Mouse (Mus musculus): ENCODE measurements at regions not wholly inside any gene's neighbourhood (a gene's known extent, or its start where the extent isn't known, plus 50 kb on each side); places are given as distances from the start of the nearest gene placed in this dataset.

DNA sequence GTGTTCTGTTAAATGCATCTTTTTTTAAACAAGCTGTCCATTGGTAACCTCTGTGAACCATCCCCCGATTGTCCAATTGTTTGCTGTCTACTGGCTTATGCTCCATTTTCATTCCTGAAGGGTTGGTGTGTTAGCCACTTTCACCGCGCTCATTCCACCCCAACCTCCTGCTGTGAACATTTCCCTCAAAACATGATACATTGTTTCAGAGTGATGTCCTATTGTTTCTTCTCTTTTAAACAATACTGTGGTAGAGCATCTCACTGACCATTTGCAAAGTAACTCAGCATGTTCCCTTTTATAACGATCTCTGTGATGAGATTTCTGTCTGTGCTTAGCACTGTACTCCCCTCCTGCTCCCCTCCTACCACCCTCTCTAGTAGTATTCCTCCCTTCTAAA lies 240.1 kb downstream of the Irs2 start:
- DNase-seq (ENCODE audit: low spot score in 2 of 2), result no peak

DNA sequence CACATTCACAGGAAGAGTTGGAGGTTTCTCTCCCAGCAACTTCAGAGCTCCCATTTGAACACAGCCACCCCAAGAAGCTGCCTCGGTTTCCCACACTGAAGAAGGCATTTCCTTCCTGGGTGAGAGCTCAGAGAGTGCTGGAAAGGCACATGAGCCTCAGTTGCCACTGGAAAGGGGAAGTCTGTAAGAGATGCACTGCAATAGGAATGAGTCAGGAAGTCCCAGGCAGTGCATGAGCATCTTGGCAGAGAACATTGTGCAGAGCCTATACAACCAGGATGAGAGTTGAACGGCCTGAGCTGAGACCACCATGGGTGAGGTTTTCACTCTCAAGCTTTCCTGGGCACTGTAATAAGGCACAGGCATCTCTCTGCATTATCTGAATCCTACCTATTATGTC lies 244.4 kb downstream of the Irs2 start:
- DNase-seq (ENCODE audit: low spot score in 2 of 2), result no peak

DNA sequence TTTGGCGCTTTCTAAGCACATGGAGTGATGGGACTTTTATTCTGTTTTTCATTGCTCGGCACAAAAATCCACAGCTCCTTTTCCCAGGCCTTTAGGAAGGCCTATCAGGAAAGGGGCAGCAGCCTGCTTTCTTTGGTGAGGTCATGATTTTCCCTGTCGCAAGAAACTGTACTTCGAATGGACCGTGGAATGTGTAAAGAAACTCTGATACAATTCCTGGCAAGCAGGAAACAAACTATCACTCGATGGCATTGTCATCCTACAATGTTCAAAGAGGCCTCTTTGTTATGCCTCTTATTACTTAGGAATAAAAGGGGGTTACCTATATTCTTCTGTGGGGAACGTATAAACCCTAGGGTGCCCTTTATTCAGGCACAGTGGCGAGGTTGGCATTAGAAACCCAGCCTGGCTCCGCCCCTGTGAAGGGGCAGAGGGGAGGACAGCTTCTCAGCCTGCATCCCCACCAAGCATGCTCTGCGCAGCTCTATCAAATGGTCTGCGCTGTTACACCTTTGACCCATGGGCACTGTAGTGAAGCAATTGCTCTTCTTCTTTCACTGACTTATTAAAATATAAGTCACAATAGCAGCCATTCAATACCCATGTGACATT lies 246.5 kb downstream of the Irs2 start:
- DNase-seq (ENCODE audit: low spot score in 2 of 2), result no peak

DNA sequence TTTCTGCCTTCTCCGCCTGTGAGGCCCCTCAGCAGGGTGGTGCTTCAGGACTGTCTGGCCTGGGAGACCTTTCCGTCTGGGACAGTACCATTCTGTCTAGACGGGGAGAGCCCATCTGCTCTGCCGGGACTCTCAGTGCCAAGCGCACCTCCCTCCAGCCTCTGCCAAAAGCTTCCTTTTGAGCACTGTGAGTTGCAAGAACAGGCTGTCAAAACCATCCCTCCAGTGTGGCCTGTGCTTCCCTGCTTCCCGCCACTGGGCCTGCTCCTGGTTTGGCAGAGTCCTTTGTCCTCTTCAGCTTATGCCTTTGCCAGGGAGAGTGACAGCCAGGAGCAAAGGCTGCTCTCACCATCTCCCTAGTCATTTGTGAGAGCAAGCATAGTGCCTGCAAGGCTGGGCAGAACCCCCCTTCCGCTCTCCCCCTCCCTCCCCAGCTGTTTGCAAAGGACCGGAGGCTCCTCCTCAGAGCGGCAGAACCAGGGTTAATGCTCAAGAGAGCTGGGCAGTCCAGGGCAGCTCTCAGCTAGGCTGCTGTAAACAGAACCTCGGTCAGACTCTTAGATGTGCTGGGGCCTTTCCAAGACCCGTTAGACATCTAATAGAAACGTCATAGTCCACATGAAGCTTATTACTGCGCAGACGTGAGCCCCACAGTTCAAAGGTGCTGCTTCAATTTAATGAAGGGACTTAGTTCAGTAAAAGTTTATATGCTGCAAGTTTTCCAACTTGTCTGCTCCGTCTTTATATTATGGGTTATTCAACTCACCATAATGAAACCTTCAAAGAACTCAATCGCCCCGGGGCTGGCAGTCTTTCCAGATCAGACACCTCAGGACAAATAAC lies 247.2 kb downstream of the Irs2 start:
- DNase-seq (ENCODE audit: low spot score in 2 of 2), result no peak

DNA sequence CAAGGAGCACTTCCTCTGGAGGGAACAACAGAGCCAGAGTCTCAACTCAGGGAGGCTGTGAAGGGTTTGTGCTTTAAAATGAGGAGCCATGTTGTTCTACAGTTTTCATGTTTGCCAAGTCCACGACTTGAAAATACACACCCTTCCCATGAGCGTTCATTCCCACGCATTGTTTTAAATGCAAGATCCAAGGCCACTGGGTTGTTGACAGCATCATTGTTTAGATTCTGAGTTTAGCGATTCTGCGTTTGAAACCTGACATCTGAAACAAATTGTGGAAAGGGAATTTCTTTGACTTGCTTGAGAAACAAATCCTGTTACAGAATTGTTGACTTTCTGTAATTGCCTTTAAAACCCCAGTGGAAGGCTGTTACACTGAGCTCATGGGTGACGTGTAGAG lies 248.0 kb downstream of the Irs2 start:
- DNase-seq (ENCODE audit: low spot score in 2 of 2), result no peak

GRCm38 (mm10) chr8:10758151-10758550 lies 250.1 kb downstream of the Irs2 start:
- no peak for DNase-seq (ENCODE audit: low spot score in 2 of 2)

DNA sequence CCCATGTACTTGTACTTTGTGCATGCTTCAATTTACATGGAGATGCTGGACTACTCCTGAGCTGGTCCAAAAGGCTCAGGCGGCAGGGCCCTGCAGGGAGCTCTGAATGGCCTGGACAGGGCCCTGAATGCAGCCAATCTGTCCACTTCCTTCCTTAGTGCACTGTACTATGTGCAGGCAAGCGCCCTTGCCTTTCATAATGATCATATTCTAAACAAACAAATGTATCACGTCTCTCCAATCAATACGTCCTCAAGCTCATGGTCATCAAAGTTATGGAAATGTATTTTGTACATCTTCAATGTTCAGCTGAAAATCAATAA lies 253.3 kb downstream of the Irs2 start:
- DNase-seq (ENCODE audit: low spot score in 2 of 2), result no peak

GRCm38 (mm10) chr8:10754232-10754985 lies 253.8 kb downstream of the Irs2 start:
- no peak for DNase-seq (ENCODE audit: low spot score in 2 of 2)

- no peak for DNase-seq (ENCODE audit: low spot score in 2 of 2)
Measured at GRCm38 (mm10) chr8:10753056-10753455, 255.2 kb downstream of the Irs2 start.

GRCm38 (mm10) chr8:10747150-10747549 lies 261.1 kb downstream of the Irs2 start:
- DNase-seq (ENCODE audit: low spot score in 2 of 2), result no peak

DNA sequence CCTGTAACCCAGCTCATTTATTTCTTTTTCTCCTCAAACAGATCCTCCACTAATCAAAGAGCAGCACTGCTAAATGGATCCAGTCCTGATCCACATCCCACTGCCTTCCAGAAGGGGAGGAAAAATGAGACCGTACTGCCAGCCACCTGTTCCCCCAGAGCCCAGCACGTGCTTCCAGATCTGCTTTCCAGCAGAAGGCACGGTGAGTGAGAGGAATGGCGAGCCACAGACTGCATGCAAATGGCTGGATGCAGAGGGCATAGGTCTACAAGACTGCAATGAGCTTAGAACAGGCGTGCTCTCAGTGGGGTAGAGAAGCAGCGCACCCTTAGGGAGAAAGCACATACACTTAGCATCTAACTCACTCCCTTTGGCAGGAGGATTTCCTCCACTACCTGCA lies 265.0 kb downstream of the Irs2 start:
- no peak for DNase-seq (ENCODE audit: low spot score in 2 of 2)

DNA sequence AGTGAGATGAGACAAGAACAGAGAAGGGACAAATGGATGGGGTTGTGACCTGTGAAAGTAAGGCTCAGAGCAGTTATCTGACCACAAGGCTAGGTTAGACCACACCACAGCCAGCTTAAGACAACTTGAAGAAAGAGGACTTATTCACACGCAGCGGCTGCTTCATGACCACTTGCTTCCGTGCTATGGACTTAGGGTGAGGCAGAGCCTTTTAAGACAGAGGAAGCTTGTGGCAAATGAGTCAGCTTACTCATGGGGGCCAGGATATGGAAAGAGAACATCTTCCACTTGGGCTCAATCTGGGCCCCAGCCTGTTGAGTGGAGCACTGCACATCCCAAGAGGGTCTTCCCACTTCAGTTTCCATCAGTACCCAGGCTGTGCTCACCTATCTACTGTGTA lies 267.4 kb downstream of the Irs2 start:
- no peak for DNase-seq (ENCODE audit: low spot score in 2 of 2)

DNA sequence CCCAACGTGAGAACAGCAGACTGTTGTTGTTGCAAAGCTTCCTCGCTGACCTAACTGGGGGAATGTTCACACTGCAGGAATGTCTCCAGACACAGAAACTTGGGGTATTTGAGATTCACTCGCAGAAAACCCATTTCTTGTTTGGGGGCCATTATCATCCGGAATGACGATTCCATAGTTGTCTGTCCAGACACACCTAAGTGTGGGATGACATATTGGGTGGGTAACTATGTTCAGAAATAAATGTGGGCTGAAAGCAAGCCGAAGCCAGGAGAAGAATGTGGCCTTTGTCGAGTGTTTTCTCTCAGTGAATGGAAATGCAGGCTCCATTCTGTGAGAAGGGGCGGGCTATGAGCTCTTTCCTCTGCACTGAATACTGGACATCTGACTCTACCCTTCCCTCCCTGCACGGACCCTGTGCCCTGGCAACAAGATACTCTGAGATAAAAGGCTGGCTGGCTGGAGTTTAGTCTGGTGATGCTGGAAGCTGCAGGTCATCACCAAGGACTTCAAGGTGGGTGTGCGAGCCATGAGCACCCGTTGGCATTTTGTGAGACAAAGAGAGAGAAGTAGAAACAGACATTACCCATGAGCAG lies 269.7 kb downstream of the Irs2 start:
- DNase-seq (ENCODE audit: low spot score in 2 of 2), result no peak

- no peak for DNase-seq (ENCODE audit: low spot score in 2 of 2)
Measured at GRCm38 (mm10) chr8:10734746-10735145, 273.5 kb downstream of the Irs2 start.

- no peak for DNase-seq (ENCODE audit: low spot score in 2 of 2)
Measured at GRCm38 (mm10) chr8:10723332-10723731, 284.9 kb downstream of the Irs2 start.

DNA sequence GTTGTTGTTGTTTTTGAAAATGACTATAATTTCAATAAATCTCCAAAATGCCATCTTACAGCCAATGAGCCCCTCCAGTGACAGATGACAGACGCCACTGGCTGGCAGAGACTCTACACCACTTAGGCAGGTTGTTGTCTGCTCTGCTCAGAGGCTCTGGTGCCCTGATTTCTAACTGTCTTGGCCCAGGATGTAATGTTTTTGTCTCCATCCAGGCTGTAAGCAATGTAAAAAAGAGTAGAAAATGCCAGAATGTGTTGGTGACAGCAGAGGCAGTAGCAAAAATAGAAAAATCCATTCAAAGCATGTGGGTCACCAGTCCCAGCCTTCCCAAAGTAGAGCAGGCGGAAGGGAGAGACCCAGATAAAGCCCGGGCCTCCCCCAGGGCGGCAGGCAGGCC lies 285.5 kb downstream of the Irs2 start:
- DNase-seq (ENCODE audit: low spot score in 2 of 2), result no peak

DNA sequence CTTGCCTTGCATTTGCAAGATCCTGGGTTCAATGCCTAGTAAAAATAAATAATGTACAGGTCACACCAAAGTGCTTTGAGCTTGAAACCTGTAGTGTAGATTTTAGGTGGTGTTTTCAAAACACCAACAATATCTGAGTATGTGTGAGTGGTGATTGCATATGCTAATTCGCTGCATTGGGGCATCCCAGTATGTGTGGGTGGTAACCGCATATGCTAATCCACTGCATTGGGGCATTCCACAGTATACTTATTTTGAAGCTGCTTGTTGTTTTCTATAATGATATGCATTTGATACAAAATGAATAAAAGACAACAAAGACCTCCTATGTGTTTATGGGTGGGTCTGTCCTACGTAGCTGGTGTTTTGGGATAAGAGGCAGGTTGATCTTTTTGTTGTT lies 285.9 kb downstream of the Irs2 start:
- DNase-seq (ENCODE audit: low spot score in 2 of 2), result no peak

DNA sequence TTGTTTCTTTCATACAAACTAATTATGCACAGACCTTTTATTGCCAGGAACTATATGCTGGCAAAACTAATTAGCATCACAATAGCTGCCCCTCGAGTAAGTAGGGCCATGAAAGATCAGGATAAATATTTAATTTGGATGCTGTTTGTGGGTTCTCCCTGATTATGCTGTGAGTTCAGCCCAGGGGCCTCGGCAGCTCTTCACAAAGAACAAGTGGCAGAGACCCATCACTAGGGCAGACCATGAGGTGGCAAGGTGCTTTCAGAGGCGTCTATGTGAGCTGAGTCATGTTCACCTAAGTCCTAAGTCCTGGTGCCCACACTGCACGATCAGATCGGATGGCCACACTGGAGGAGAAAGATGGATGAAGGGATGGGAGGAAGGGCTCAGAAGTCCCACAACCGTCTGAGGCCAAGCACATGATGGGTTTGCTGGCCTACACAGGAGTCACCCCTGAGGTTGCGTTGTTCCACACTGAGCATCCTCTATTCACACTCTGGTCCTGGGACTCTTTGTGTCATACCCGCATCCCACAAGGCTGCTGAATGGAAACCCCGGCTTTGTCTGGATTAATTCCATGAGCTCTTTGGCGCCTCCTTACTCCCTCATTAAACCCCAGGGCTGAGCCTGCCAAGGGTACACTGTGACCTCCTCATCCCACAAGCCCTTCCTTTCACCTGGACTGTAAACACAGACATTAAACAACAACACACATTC lies 287.0 kb downstream of the Irs2 start:
- DNase-seq (ENCODE audit: low spot score in 2 of 2), result no peak

- no peak for DNase-seq (ENCODE audit: low spot score in 2 of 2)
Measured at GRCm38 (mm10) chr8:10720398-10720797, 287.9 kb downstream of the Irs2 start.

- DNase-seq (ENCODE audit: low spot score in 2 of 2), result no peak
Measured at GRCm38 (mm10) chr8:10719411-10719810, 288.8 kb downstream of the Irs2 start.

DNA sequence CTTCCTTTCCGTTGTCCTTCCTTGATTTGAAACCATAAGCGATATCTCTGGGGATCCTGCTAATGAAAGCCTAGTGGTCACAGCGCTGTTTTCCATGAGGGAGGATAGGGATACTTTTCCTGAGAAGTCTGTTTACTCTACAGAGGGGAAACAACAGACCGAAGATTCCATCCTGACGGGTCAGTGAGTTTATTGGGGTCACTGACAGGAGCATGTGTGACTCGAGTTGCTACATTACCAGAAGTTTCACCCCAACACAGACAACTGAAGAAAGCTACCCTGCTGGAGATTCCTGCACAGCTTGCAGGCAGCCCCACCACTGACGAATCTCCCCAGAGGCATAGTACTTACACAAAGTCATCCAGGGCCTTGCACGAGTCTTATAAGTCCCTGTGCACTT lies 291.0 kb downstream of the Irs2 start:
- DNase-seq (ENCODE audit: low spot score in 2 of 2), result no peak

GRCm38 (mm10) chr8:10716161-10716560 lies 292.1 kb downstream of the Irs2 start:
- DNase-seq (ENCODE audit: low spot score in 2 of 2), result no peak

Data from left cerebral cortex, adult 9 months (tissue).